Mouse (Mus musculus) limb, embryonic 11.5 days (tissue): ENCODE measurements around the gene Nol12. TPM values are rescaled to one million over a fixed set of nuclear protein-coding genes. Genes with fewer than 3 reads are reported as not detected.

Experiments
- ATAC-seq: fragments of 200-750 bp; cut with Nextera tagmentation; 2 replicates; pipeline ENCODE4 v1.8.0; 2017; ENCODE audit warnings: low read depth; ENCODE audit not compliant: insufficient number of reproducible peaks, low FRiP score, low TSS enrichment
- DNase-seq: peaks from one replicate; pipeline ENCODE4 v3.0.0-alpha.2; 2015; ENCODE audit warnings: low spot score
- H3K27ac ChIP-seq: fragments of 300-500 bp; sonication (generic); replicated peaks from 2 replicates; pipeline ENCODE4 v1.5.1; 2014; ENCODE audit warnings: low read depth, mild to moderate bottlenecking, low read length
- H3K27me3 ChIP-seq: fragments of 300-500 bp; sonication (generic); 2 replicates; pipeline ENCODE4 v1.6.1; 2014; ENCODE audit warnings: mild to moderate bottlenecking, low read length, mixed read lengths; ENCODE audit not compliant: control insufficient read depth, insufficient read depth
- H3K36me3 ChIP-seq: fragments of 300-500 bp; sonication (generic); 2 replicates; pipeline ENCODE4 v1.6.1; 2014; ENCODE audit warnings: mild to moderate bottlenecking, low read length, moderate library complexity, mixed read lengths; ENCODE audit not compliant: control insufficient read depth, insufficient read depth
- H3K4me1 ChIP-seq: fragments of 300-500 bp; sonication (generic); 2 replicates; pipeline ENCODE4 v1.6.1; 2014; ENCODE audit warnings: low read length, mixed read lengths; ENCODE audit not compliant: control insufficient read depth, insufficient read depth
- H3K4me2 ChIP-seq: fragments of 300-500 bp; sonication (generic); 2 replicates; pipeline ENCODE4 v1.6.1; 2014; ENCODE audit warnings: low read depth, mild to moderate bottlenecking, moderate library complexity; ENCODE audit not compliant: severe bottlenecking
- H3K4me3 ChIP-seq: fragments of 300-500 bp; sonication (generic); 2 replicates; pipeline ENCODE4 v1.5.1; 2014; ENCODE audit warnings: low read depth, low read length
- H3K9ac ChIP-seq: fragments of 300-500 bp; sonication (generic); 2 replicates; pipeline ENCODE4 v1.6.1; 2014; ENCODE audit warnings: mild to moderate bottlenecking, low read length
- H3K9me3 ChIP-seq: fragments of 300-500 bp; sonication (generic); 2 replicates; pipeline ENCODE4 v1.6.1; 2016; ENCODE audit warnings: low read length; ENCODE audit not compliant: control insufficient read depth
- WGBS: fragments of 180-500 bp; shearing (Covaris S2); extraction: QIAGEN DNeasy Blood & Tissue Kit; methylation state at CpG from one replicate; pipeline ENCODE4 v1.1.7; 2014; 5-methylcytosine and 5-hydroxymethylcytosine counted together
- polyA plus RNA-seq: library from polyadenylated mRNA; unstranded; fragments of >200 nt; fragmentation: Nextera tagmentation; extraction: Ambion mirVana; gene quantifications from 2 replicates; pipeline ENCODE4 v1.2.1, GENCODE M21; 2014

Gene Nol12
- polyA plus RNA-seq, 1 experiment from 2014 or later, result 72.7 TPM

- no peaks in the 10 kb centered on the region for H3K27me3 ChIP-seq
- DNase-seq, result no peak
- no peak overlapping the region for H3K27ac ChIP-seq
- H3K9ac ChIP-seq, result no peak overlapping the region
- no peak for ATAC-seq
- H3K36me3 ChIP-seq, result peaks cover 5% of the 10 kb centered on the region; the same call in 1 of the 2 replicates
- no peaks in the 10 kb centered on the region for H3K9me3 ChIP-seq
- H3K4me2 ChIP-seq, result no peak overlapping the region
- H3K4me1 ChIP-seq, result peaks cover 6% of the 10 kb centered on the region
- no peak overlapping the region for H3K4me3 ChIP-seq
- 89% methylated on average over 7 of the region's 7 CpGs for WGBS
Observed at GRCm38 (mm10) chr15:78930801-78931426, 3.8 kb upstream of the Nol12 start.

- no peak overlapping the region for H3K9ac ChIP-seq
- H3K9me3 ChIP-seq, result no peaks in the 10 kb centered on the region
- H3K4me2 ChIP-seq, result no peak overlapping the region
- no peak for DNase-seq
- WGBS, result 30% methylated on average over 3 of the region's 3 CpGs
- H3K4me1 ChIP-seq, result peaks cover 8% of the 10 kb centered on the region; the same call in 1 of the 2 replicates
- H3K27ac ChIP-seq, result no peak overlapping the region
- peaks cover 5% of the 10 kb centered on the region; the same call in 1 of the 2 replicates for H3K36me3 ChIP-seq
- no peaks in the 10 kb centered on the region for H3K27me3 ChIP-seq
- no peak for ATAC-seq
- H3K4me3 ChIP-seq, result no peak overlapping the region
Observed at GRCm38 (mm10) chr15:78931577-78931976, 3.2 kb upstream of the Nol12 start.

- Histone ChIP-seq H3K9ac (0 out of 2 replicates have a peak overlapping the region, but pooled peaks have one; percentile 12), H3K27me3 (no peaks in the 10 kb centered on the region), H3K4me2 (0 out of 2 replicates have a peak overlapping the region, but pooled peaks have one; percentile 46), H3K9me3 (no peaks in the 10 kb centered on the region), H3K4me1 (peaks cover 4% of the 10 kb centered on the region; the same call in 1 of the 2 replicates), H3K36me3 (peaks cover 20% of the 10 kb centered on the region), H3K27ac (no peak overlapping the region), H3K4me3 (no peak overlapping the region)
- 92% methylated on average over 12 of the region's 12 CpGs for WGBS
- no peak for DNase-seq
- no peak for ATAC-seq
Observed at GRCm38 (mm10) chr15:78936403-78936802, 1.7 kb downstream of the Nol12 start.

DNA sequence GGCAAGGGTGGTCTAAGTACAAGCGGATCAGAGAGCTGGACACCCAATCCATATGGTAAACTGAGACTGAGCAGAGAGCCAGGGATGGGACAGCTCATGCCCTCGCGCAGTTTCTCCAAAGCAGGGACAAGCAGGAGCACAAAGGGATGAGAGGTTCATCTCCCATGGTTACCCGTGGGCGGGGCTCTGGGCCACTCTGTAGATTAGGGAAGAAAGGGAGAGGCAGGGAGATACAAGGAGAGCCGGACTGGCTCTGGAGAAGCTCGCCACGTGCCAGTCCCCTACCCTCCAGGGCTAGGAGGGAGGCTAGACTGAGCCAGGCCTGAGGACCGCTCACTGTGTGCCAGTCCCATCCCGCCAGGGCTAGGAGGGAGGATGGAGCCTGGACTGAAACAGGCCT is 2.6 kb downstream of the Nol12 start:
- no peak overlapping the region for H3K9ac ChIP-seq
- no peak overlapping the region for H3K4me2 ChIP-seq
- H3K4me1 ChIP-seq, result peaks cover 4% of the 10 kb centered on the region; the same call in 1 of the 2 replicates
- no peak for ATAC-seq
- peaks cover 22% of the 10 kb centered on the region for H3K36me3 ChIP-seq
- 96% methylated on average over 10 of the region's 10 CpGs for WGBS
- no peak overlapping the region for H3K27ac ChIP-seq
- no peaks in the 10 kb centered on the region for H3K9me3 ChIP-seq
- H3K4me3 ChIP-seq, result no peak overlapping the region
- DNase-seq, result no peak
- no peaks in the 10 kb centered on the region for H3K27me3 ChIP-seq

DNA sequence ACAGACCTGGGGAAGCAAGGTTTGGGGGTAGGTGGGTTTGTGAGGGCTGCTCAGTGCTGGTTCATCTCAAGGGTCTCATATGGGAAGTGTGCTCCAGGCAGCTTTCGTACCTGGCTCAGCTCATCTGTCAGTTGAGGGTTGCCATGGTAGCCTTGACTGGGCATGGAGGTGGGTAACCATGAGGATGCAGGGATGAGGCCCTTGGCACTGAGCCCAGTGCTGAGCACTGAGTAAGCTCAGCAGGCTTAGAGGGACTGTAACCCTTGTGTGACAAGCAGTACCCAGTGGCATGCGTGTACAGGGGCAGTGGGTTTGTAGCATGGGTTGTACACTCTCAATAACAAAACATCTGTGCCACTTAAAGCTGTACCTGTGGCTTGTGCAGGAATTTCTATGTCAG is 3.2 kb downstream of the Nol12 start:
- DNase-seq (no peak), ATAC-seq (no peak)
- H3K9ac ChIP-seq, result no peak overlapping the region
- H3K4me1 ChIP-seq, result peaks cover 4% of the 10 kb centered on the region; the same call in 1 of the 2 replicates
- H3K36me3 ChIP-seq, result peaks cover 22% of the 10 kb centered on the region
- H3K27ac ChIP-seq, result no peak overlapping the region
- H3K27me3 ChIP-seq, result no peaks in the 10 kb centered on the region
- no peak overlapping the region for H3K4me3 ChIP-seq
- no peak overlapping the region for H3K4me2 ChIP-seq
- 92% methylated on average over 2 of the region's 2 CpGs for WGBS
- H3K9me3 ChIP-seq, result no peaks in the 10 kb centered on the region

- Histone ChIP-seq H3K4me3 (no peak overlapping the region), H3K9me3 (no peaks in the 10 kb centered on the region), H3K27ac (no peak overlapping the region), H3K36me3 (peaks cover 22% of the 10 kb centered on the region), H3K9ac (no peak overlapping the region), H3K4me1 (peaks cover 4% of the 10 kb centered on the region; the same call in 1 of the 2 replicates), H3K27me3 (no peaks in the 10 kb centered on the region), H3K4me2 (no peak overlapping the region)
- WGBS, result 93% methylated on average over 13 of the region's 13 CpGs
- DNase-seq (no peak), ATAC-seq (no peak)
Observed at GRCm38 (mm10) chr15:78940325-78940724, 5.6 kb downstream of the Nol12 start.

DNA sequence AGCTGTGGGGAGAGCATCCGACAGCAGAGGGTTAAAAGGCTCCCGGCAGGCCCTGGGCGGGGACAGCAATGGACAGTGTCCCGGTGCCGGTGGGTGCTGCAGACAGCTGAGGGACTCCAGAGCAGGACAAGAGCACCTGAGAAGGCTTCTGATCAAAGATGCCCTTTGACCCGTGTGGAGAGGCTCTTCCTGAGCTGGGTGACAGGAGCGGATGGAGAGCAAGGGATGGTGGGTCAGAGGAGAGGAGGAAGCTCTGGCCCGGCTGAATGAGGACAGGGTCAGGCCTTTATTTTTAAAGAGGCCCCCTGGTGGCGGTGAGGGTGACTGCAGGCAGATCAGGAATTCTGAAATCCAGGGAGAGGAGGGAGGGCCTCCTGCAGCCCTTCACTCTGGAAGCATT is 7.9 kb downstream of the Nol12 start:
- H3K4me2 ChIP-seq, result peak overlapping the region; percentile 42
- no peak overlapping the region; the same call in 1 of the 2 replicates for H3K27ac ChIP-seq
- ATAC-seq (peak; percentile 26; the same call in 1 of the 2 replicates), DNase-seq (peak; percentile 90)
- peaks cover 17% of the 10 kb centered on the region for H3K36me3 ChIP-seq
- 5% methylated on average over 9 of the region's 9 CpGs for WGBS
- H3K27me3 ChIP-seq, result no peaks in the 10 kb centered on the region
- H3K4me3 ChIP-seq, result peak overlapping the region; percentile 14
- H3K9me3 ChIP-seq, result no peaks in the 10 kb centered on the region
- H3K9ac ChIP-seq, result no peak overlapping the region; the same call in 1 of the 2 replicates
- H3K4me1 ChIP-seq, result no peaks in the 10 kb centered on the region

- Histone ChIP-seq H3K36me3 (peaks cover 4% of the 10 kb centered on the region; the same call in 1 of the 2 replicates), H3K9ac (no peak overlapping the region), H3K9me3 (no peaks in the 10 kb centered on the region), H3K27me3 (no peaks in the 10 kb centered on the region), H3K27ac (no peak overlapping the region), H3K4me3 (no peak overlapping the region), H3K4me1 (peaks cover 7% of the 10 kb centered on the region), H3K4me2 (no peak overlapping the region)
- DNase-seq (no peak), ATAC-seq (no peak)
- WGBS, result 92% methylated on average over 7 of the region's 7 CpGs
Observed at GRCm38 (mm10) chr15:78946232-78946631, 11.5 kb downstream of the Nol12 start.
